Mouse (Mus musculus): ENCODE data around the gene Usp1. TPM values are rescaled to one million over a fixed set of nuclear protein-coding genes. Genes with fewer than 3 reads are reported as not detected.
"Not testable (repeated sequence)": the region's sequence is repeated elsewhere in the genome, so short reads cannot be mapped to it uniquely, and the experiment has no call there.

Gene Usp1
- 10 to 100 TPM; 14.6 to 14.7 TPM for total RNA-seq (2021)

DNA sequence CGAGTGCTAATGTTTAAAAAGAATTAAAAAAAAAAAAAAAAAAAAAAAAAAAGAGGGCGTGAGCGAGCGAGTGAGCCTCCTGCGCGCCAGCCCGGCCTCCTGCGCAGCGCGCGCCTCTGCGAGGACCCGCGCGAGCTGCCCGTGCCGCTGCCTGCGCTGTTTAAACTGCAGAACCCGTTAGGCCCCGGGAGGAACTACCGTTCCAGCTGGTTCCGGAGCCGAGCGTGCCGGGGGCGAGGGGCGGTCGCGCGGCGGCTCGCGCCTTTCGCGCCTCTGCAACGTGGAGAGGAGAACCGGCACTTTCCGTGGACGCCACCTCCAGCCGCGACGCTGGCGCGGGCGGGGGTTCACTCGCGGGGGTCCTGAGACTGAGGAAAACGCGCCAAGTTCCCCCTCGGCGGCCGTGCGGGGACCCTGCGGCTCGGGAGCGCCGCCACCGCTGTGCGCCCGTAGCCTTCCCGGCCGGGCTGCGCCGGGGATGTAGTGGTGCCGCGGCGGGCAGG lies at the start of gene Usp1:
Usp1 (plus strand) TSS at position 243 of the 503 bp plus-strand sequence.
- intact Hi-C loops (cut with DNase I), result no loop called here
- peak; percentile 85 to 89 for DNase-seq (ENCODE audit: extremely low spot score in 1 of 2, low spot score in 2 of 2)

DNA sequence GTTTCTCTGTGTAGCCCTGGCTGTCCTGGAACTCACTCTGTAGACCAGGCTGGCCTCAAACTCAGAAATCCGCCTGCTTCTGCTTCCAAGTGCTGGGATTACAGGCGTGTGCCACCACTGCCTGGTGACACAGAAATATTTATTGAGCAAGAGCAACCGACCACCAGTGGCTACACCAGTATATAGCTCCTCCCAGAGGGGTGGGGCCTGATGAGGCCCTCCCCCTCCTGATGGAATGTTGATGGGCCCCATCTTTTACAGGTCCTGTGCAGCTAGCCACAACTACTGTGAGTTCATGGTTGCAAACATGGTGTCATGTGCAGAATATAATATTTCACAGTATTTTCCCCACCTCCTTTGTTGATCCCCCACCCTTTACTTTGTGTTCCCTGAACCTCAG lies 40.9 kb upstream of the Usp1 start:
- intact Hi-C loops (cut with DNase I), result no loop called here
- no peak for DNase-seq (ENCODE audit: extremely low spot score in 1 of 2, low spot score in 2 of 2)

- intact Hi-C loops (cut with DNase I), result no loop called here
Measured at GRCm38 (mm10) chr4:98886377-98886776, 37.2 kb upstream of the Usp1 start.

GRCm38 (mm10) chr4:98887148-98887547 lies 36.5 kb upstream of the Usp1 start:
- peak; percentile 32 to 43 for DNase-seq (ENCODE audit: extremely low spot score in 1 of 2, low spot score in 2 of 2)
- intact Hi-C loops (cut with DNase I), result no loop called here

More at GRCm38 (mm10) chr4:98886377-98886776, 37.2 kb upstream of the Usp1 start:
- DNase-seq (ENCODE audit: extremely low spot score in 1 of 2, low spot score in 2 of 2), result no peak

GRCm38 (mm10) chr4:98910246-98910645 lies 13.4 kb upstream of the Usp1 start:
- intact Hi-C loops (cut with DNase I), result no loop called here

DNA sequence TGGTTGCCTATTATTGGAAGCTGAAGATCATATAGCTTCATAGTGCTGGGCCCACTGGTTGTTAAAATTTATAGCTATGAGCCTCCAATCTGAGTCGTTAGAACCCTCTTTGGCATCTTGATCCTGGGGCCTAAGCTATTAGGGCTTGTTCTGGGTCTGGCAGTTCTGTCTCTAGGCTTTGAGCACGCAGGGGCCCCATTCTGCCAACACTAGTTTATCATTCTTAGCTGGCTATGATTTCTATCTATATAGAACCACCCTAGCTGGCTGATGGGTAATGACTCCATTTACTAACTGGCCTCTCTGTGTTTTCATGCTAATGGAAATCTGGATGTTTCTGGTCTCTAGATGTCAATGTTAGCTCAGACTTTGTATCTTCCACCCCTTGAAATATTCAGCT lies 5.9 kb upstream of the Usp1 start:
- DNase-seq (ENCODE audit: extremely low spot score in 1 of 2, low spot score in 2 of 2), result no peak
- intact Hi-C loops (cut with DNase I), result no loop called here

More at GRCm38 (mm10) chr4:98910246-98910645, 13.4 kb upstream of the Usp1 start:
- no peak for DNase-seq (ENCODE audit: extremely low spot score in 1 of 2, low spot score in 2 of 2)

- intact Hi-C loops (cut with DNase I), result no loop called here
- no peak for DNase-seq (ENCODE audit: extremely low spot score in 1 of 2, low spot score in 2 of 2)
Measured at GRCm38 (mm10) chr4:98918204-98918603, 5.4 kb upstream of the Usp1 start.

GRCm38 (mm10) chr4:98920896-98921295 lies 2.7 kb upstream of the Usp1 start:
- intact Hi-C loops (cut with DNase I), result no loop called here
- DNase-seq (ENCODE audit: extremely low spot score in 1 of 2, low spot score in 2 of 2), result no peak

DNA sequence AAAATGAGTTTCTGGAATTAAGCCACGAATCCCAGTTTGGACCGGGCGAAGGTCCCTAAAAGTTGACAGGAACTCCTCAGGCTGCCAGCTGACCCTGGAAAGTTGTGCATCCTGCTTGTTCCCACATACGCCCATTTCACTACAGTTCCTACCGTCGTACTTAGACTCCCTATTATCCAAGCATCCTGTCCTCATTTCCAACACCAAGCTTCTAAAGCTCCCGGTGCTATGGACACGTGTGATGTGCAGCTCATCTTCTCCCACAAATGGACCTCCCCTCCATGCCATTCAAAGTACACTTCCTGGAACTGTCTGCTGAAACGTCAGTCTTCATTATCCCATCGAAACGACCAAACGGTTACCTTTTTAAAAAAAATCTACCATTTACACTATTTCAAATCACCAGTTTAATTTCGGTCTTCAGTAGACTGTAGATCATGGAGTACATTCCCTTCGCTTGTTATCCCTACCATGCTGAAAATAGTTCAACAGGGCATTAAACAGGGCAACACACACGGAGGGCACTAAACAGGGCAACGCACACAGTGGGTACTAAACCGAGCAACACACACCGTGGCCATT lies 1.5 kb upstream of the Usp1 start:
- DNase-seq (ENCODE audit: extremely low spot score in 1 of 2, low spot score in 2 of 2), result peak; percentile 18
- intact Hi-C loops (cut with DNase I), result no loop called here

DNA sequence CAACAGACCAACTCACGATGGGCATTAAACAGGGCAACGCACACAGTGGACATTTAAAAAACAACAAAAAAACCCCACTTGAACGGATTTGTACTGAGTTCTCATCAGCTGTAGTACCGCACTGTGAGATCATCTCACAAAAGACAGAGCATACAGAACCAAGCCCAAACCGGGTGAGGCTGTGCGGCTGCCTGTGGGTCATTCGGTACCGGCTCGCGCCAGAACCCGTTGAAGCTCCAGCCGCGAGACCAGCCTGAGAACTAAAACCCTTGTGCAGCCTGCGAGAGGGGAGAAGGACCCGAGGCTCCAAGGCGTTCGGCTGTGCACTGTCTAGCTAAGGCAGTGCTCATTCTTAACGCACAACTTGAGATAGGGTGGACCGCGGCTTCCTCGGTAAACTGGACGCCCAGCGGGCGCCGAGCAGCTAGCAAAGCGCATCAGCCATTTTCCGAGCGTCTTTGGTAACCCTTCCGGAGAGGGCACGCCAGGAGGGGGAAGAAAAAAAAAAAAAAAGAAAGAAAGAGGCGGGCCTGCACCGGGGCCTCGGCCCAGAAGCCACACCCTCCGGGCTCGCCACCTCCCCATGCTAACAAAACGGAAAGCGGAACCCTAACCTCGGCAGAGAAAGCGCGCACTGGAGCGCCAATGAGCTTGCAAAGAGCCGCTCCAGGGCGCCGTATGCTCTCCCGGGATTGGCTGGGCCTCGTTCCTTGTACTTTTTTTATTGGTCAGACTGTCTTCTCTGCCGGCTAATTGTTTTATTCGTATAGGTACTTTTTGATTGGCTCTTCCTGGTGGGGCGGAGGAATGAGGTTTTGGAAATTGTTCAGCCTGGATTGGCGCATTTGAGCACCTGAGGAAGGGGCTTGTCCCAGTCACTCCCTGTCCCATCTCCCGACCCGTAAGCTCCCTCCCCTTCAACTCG lies 705 bp upstream of the Usp1 start:
- intact Hi-C loops (cut with DNase I), result no loop called here
- DNase-seq (ENCODE audit: extremely low spot score in 1 of 2, low spot score in 2 of 2), result peak; percentile 98 to 99

GRCm38 (mm10) chr4:98924071-98924905 lies 678 bp downstream of the Usp1 start:
- intact Hi-C loops (cut with DNase I), result no loop called here
- DNase-seq (ENCODE audit: extremely low spot score in 1 of 2, low spot score in 2 of 2), result peak; percentile 9 to 16

DNA sequence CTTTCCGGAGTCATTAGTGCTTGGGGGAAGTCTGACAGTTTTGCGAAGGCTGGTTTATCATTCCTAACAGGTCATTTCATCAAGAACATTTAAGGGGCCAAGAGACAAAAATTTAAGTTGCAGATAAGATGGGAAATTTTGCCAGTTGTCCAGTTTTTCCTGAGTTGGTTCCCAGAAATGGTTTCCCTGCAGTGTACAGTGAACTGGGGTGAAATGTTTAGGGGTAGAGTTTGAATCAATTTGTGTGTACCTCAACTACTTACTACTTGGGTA lies 1.2 kb downstream of the Usp1 start:
- no peak for DNase-seq (ENCODE audit: extremely low spot score in 1 of 2, low spot score in 2 of 2)
- intact Hi-C loops (cut with DNase I), result no loop called here

DNA sequence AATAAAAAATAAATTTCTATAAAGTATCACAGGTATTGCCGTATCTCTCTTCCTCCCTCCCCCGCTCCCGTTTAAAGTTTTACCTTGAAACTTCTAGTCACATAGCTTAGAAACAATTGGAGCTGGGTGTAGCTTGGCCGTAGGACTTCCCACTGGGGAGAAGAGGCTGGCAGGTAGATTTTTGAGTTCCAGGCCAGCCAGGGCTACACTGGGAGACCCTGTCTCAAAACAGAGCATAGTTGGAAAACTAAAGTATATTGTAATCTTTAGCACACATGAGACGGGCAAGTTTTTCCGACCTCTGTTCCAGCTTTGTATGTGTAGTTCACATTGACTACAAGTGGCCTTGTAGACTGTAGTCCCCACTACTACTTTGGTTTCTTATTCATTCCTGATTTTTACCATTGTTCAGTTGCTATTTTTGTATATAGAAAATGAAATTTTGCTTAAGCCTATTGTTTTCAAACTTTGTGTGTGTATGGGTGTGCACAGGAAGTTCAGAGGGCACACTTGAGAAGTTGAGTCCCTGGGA lies 1.7 kb downstream of the Usp1 start:
- no peak for DNase-seq (ENCODE audit: extremely low spot score in 1 of 2, low spot score in 2 of 2)
- intact Hi-C loops (cut with DNase I), result no loop called here

- intact Hi-C loops (cut with DNase I), result no loop called here
- DNase-seq (ENCODE audit: extremely low spot score in 1 of 2, low spot score in 2 of 2), result no peak
Measured at GRCm38 (mm10) chr4:98936036-98936435, 12.4 kb downstream of the Usp1 start.

DNA sequence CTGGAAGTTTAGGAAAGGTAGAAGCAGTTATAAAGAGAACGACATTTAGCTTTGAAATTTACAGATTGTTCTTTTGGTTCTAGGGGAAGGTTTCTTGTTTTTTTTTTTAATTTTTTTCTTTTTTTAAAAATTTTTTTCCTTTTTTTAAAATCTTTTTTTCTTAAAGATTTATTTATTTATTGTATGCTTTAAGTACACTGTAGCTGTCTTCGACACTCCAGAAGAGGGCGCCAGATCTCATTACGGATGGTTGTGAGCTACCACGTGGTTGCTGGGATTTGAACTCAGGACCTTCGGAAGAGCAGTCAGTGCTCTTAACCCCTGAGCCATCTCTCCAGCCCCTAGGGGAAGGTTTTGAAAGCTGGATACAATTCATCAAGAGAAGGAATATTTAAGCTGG lies 14.6 kb downstream of the Usp1 start:
- intact Hi-C loops (cut with DNase I); DNase-seq (ENCODE audit: extremely low spot score in 1 of 2, low spot score in 2 of 2): not testable (repeated sequence)

- intact Hi-C loops (cut with DNase I), result no loop called here
- no peak for DNase-seq (ENCODE audit: extremely low spot score in 1 of 2, low spot score in 2 of 2)
Measured at GRCm38 (mm10) chr4:98950563-98950962, 27.0 kb downstream of the Usp1 start.

DNA sequence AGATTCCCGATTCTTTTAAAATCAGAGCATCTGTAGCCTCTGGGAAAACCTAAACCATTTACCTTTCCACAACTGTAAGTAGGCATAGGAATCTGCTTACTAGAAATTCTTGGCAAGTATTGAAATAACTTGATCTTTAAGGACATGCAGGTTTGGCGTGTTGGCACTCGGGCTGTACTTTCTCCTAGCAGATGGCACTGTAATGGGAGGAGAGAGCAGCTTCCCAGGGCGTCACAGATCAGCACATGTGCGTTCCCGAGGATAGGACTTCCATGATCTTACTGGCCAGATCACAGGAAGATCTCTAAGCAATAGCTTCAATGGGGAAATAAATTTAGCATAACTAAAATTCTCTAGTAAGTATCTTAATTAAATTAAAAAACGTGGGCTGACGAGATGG lies 32.4 kb downstream of the Usp1 start:
- intact Hi-C loops (cut with DNase I), result no loop called here
- no peak for DNase-seq (ENCODE audit: extremely low spot score in 1 of 2, low spot score in 2 of 2)

- intact Hi-C loops (cut with DNase I), result no loop called here
- no peak for DNase-seq (ENCODE audit: extremely low spot score in 1 of 2, low spot score in 2 of 2)
Measured at GRCm38 (mm10) chr4:98960243-98960642, 36.6 kb downstream of the Usp1 start.

GRCm38 (mm10) chr4:98969946-98970345 lies 46.3 kb downstream of the Usp1 start:
- no peak for DNase-seq (ENCODE audit: extremely low spot score in 1 of 2, low spot score in 2 of 2)
- intact Hi-C loops (cut with DNase I), result loop anchor here (10.0 kb wide), 1 partner anchor 95 kb away; no protein-coding TSS in a partner anchor

All from left cerebral cortex, postnatal 10 days (tissue).